Mouse (Mus musculus) lung, postnatal 10 days (tissue): ENCODE results near the gene Olfr393.

Experiments
- DNase-seq: peaks from one replicate; pipeline ENCODE4 v3.0.0; 2021

Gene Olfr393

GRCm38 (mm10) chr11:73851354-73851753 lies at the start of gene Olfr393:
Gene Olfr393, minus strand, starts transcription at chr11:73851454.
- DNase-seq, result no peak

GRCm38 (mm10) chr11:73890671-73891070 lies 39.4 kb upstream of the Olfr393 start, which contains the start of gene Olfr394:
Gene Olfr394, minus strand, starts transcription at chr11:73890771.
- DNase-seq, result no peak

DNA sequence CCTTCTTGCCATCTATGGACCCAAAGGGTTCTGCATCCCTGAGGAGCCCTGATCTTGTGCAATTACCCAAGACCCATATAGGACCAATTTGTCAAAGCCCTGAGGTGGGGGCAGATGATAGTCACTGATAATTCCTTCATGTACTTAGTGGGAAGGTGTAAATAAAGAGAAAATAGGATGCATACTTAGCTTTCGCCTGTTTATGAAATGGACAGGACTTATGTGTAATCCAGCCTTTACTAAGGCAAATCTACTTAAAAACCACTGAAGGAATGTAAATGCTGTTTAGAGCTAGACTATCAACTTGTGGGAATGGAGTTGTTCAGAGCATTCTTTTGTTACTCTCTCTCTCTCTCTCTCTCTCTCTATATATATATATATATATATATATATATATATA lies 34.3 kb downstream of the Olfr393 start, which contains the start of gene Olfr392:
Olfr392 (minus strand) TSS at position 101 of the 400 bp plus-strand sequence.
- DNase-seq, result no peak

DNA sequence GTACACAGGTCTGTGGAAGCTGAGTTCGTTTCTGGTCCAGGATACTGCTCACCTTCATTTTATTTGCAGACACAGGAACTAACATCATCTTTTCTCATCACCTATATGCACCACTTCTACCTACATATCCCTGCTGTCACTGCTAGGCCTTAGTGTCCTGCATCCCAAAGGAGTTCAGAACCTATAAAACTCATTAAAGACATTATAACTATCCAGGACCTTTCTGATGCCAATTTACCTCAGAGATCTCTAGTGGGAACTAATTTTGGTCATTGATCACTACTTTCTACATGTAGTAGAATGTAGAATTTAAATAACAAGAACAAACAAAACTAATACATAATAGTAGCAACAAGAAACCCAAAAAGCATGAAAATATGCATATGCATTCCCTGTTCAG lies 48.3 kb downstream of the Olfr393 start, which contains the start of gene Olfr391-ps:
Olfr391-ps (minus strand) TSS at position 101 of the 400 bp plus-strand sequence.
- DNase-seq, result no peak
